Mouse (Mus musculus) cortical plate, adult 2 months (tissue): Measurements from ENCODE around the gene Zfp934. TPM values are rescaled to one million over a fixed set of nuclear protein-coding genes. Genes with fewer than 3 reads are reported as not detected.
"Not testable (repeated sequence)": the region's sequence is repeated elsewhere in the genome, so short reads cannot be mapped to it uniquely, and the experiment has no call there.

Experiments
- H3K27ac ChIP-seq: fragments of 200-500 bp; 2 replicates; pipeline ENCODE4 v1.5.1; 2012; ENCODE audit warnings: low read length, control low read depth, inconsistent platforms; ENCODE audit not compliant: insufficient read depth
- H3K4me1 ChIP-seq: fragments of 200-500 bp; 2 replicates; pipeline ENCODE4 v1.6.1; 2011; ENCODE audit warnings: low read length; ENCODE audit not compliant: control insufficient read depth, insufficient read depth
- H3K4me3 ChIP-seq: fragments of 200-500 bp; 2 replicates; pipeline ENCODE4 v1.5.1; 2011; ENCODE audit warnings: mild to moderate bottlenecking, low read length, control low read depth; ENCODE audit not compliant: insufficient read depth
- POLR2A ChIP-seq: fragments of 200-500 bp; IDR thresholded peaks from 2 replicates; pipeline ENCODE4 v1.6.1; 2011; ENCODE audit warnings: mild to moderate bottlenecking, low read length, control low read depth; ENCODE audit not compliant: insufficient read depth; ENCODE audit errors: extremely low read depth
- polyA plus RNA-seq: library from polyadenylated mRNA; depleted of rRNA; stranded (reverse); fragments of >200 nt; gene quantifications from 2 replicates; pipeline ENCODE4 v1.2.3, GENCODE M21; 2012; rRNA removed

The Zfp934 gene
- polyA plus RNA-seq, result 8.4 and 8.6 TPM in 2 replicates

DNA sequence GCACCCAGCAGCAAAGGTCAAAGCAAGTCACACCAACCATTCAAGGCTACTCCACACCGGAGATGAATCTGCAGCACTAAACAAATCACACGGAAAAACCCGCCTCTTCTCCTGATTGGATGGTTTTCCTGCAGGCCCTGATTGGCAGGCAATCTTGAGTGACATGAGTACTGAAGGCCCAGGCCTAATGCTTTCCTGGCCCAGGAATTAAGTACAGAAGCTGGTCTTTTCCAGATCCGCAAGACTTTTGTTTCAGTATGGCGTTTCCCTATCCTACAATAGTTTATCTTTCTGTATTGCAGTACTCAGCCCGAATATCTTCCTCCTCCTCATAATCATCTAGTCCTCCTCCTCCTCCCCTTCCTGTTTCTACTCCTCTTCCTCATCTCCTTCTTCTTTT, at the start of gene Zfp934:
Gene Zfp934 (minus strand): TSS at position 101 of the 400 bp plus-strand sequence.
- not testable (repeated sequence) for H3K4me1 ChIP-seq, H3K27ac ChIP-seq, H3K4me3 ChIP-seq

DNA sequence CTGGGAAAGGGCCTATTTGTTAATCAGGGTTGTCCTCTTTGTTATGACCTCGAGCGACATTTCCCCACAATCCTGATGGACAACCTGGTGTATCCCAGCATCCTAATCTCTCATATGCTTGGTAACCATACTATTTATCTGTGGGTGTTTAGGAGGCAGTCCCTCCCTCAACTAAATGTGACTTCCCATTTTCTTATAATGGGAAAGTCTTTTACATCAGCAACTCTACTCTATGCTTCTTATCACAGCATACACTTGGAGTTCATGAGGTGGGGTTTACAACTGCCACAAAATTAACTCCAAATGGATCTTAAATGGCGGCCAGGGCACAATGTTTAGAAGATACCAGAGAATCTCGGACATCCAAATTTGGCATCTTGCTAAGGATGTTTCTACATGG, 46.5 kb upstream of the Zfp934 start:
- H3K4me1 ChIP-seq, H3K27ac ChIP-seq, H3K4me3 ChIP-seq: not testable (repeated sequence)

DNA sequence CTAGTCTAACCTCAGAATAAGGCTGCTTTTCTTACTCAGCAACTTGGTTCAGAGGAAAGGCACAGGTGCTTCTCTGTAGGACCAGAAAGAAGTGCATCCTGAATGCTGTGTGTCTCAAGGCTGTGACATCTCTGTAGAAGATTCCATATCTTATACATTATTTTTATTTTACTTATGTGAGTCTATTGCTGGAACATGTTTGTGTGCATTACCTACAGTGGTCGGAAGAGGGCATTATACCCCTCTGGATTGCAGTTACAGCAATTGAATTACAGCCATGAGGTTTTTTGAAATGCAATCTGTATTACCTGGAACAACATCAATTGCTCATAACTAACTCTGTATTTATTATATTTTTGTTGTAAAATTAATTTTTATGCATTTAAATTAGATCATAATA, 9.3 kb downstream of the Zfp934 start:
- H3K27ac ChIP-seq, H3K4me1 ChIP-seq, H3K4me3 ChIP-seq: not testable (repeated sequence)

DNA sequence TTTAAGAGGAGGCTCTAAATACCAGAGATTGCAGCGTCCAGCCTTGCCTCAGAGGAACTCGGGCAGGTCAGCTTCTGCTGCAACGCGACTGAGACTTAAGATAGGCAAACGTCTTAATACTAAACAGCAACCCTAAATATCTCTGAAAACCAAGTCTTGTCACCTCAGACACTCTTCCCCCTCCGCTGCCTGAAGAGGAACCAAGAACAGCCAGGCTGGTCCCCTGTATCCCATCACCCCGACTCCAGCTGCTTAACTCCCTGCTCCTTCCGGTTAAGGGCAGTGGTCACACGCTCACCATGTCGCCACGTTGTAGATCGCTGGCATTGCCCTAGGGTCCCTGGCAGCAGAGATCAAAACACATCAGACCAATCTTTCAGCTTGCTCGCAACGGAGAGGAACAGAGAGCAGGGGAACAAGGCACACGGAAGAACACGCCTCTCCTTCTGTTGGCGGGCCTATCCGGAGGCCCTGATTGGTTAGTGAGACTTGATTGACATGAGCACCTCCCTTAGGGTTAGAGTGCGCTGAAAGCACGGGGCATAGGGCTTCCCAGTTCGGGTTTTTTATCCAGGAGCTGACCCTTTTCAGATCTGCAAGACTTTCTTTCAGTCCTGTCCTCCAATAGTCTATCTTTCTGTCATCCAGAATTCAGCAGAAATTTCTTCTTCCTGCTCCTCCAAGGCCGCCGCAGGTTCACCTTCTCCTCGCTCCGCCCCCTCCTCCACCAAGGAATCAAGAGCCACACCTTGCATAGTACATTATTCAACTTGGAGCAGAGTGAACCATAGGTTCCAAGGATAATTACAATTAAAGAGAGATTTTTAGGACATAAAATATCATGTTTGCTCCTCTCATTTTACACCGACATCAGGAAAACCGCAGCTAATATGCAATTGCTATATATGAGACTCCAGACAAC, 12.5 kb downstream of the Zfp934 start, which contains the start of gene Zfp935:
Gene Zfp935 (minus strand): TSS at position 323 of the 922 bp plus-strand sequence.
- peak within 1 kb of the TSS; percentile 47 for H3K4me3 ChIP-seq
- H3K4me1 ChIP-seq, H3K27ac ChIP-seq: not testable (repeated sequence)

DNA sequence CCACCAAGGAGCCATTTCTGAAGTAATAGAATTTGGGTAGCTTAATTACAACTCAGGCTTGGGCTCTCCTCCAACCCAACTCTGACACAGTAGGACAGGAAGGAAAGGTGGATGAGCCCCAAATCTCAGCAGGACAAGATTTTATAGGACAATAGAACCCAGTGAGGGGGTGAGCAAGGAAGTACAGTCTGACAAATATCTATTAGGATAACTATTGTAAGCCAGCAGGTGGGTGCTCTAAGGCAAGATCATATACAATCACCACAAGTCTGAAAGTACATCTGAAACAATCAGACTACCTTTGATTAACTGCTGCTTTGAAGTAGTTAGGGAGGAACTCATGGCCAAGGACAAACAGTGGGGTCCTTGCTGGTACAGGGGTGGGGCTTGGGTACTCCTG, 40.9 kb downstream of the Zfp934 start:
- H3K4me3 ChIP-seq, result not testable (repeated sequence)

DNA sequence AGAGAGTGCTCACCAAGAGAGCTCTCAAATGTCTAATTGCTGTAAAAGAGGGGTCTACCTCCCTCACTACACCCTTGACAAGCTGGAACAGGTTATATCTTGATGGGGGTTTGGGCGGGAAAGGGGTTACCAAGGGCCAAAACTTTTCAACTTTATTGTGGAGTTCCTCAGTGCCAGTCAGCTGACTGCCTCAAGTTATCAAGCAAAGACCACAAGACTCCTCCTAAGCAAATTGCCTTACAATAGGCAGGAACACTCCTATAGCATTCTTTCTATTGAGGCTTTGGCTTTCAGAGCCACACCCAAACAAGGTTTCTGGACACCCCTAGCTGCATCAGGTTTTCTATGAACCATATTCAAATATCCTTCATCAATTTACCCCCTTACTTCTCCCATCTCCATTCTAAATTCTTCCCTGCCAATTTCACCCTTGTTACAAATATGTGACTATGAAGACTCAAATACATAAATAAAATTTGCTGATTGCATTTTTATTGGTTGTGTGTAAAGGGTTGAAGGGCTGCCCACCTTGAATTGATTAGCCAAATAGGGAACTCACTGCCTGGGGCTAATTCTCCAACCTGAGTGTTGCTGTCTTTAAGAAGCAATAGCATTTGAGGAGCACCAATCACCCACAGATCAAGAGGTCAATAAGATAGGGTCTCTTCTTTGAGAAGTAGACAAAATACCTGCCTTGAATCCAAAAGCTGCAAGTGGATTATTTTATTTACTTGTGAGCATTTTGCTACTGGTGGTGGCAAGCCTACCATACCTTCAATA, 60.2 kb downstream of the Zfp934 start:
- not testable (repeated sequence) for H3K27ac ChIP-seq, H3K4me3 ChIP-seq, H3K4me1 ChIP-seq

More for the DNA sequence above, 40.9 kb downstream of the Zfp934 start:
- not testable (repeated sequence) for H3K4me1 ChIP-seq, H3K27ac ChIP-seq

DNA sequence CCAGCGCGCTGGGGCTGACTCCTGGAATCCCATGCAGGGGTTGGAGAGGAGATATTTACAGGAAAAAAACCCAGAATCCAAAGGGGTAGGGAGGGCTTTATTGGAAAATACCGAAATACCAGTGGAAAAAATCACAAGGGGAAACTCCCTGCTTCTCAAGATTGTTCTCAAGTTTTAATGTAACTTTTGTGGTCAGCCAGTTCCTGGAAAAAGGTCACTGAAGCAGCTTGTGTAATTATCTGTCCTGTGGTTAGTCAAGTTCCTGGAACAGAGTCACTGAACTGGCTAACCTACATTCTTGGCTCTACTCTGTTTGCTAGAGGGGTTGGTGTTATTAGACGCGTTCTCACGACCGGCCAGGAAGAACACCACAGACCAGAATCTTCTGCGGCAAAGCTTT, 98.3 kb downstream of the Zfp934 start:
- not testable (repeated sequence) for H3K4me3 ChIP-seq, H3K4me1 ChIP-seq, H3K27ac ChIP-seq

DNA sequence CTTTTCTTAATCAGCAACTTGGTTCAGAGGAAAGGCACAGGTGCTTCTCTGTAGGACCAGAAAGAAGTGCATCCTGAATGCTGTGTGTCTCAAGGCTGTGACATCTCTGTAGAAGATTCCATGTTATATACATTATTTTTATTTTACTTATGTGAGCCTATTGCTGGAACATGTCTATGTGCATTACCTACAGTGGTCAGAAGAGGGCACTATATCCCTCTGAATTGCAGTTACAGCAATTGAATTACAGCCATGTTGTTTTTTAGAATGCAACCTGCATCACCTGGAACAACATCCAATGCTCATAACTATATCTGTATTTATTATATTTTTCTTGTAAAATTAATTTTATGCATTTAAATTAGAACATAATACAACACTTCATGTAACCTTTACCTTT, 101.1 kb downstream of the Zfp934 start:
- not testable (repeated sequence) for H3K4me1 ChIP-seq, H3K27ac ChIP-seq, H3K4me3 ChIP-seq

DNA sequence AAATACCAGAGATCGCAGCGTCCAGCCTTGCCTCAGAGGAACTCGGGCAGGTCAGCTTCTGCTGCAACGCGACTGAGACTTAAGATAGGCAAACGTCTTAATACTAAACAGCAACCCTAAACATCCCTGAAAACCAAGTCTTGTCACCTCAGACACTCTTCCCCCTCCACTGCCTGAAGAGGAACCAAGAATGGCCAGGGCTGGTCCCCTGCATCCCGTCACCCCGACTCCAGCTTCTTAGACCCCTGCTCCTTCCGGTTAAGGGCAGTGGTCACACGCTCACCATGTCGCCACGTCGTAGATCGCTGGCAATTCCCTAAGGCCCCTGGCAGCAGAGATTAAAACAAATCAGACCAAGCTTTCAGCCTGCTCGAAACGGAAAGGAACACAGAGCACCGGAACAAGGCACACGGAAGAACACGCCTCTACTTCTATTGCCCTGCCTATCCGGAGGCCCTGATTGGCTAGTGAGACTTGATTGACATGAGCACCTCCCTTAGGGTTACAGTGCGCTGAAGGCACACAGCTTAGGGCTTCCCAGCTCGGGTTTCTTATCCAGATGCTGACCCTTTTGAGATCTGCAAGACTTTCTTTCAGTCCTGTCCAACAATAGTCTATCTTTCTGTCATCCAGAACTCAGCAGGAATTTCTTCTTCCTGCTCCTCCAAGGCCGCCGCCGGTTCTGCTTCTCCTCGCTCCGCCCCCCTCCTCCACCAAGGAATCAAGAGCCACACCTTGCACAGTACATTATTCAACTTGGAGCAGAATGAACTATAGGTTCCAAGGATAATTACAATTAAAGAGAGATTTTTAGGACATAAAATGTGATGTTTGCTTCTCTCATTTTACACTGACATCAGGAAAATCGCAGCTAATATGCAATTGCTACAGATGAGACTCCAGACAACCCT, 104.3 kb downstream of the Zfp934 start, which contains the start of gene Gm49359:
Gene Gm49359 (minus strand): TSS at position 409 of the 911 bp plus-strand sequence.
- peak within 1 kb of the TSS; percentile 96 for H3K4me3 ChIP-seq
- peak; percentile 59 for TF ChIP-seq POLR2A
- H3K4me1 ChIP-seq, result not testable (repeated sequence)
- peak within 1 kb of the TSS; percentile 73 for H3K27ac ChIP-seq

Other genes with a start within 250 kb of the Zfp934 start
- 1.3 and 1.4 TPM in 2 replicates for gene Gm3604, start 188.0 kb downstream of the Zfp934 start, polyA plus RNA-seq
- 5.3 and 5.4 TPM in 2 replicates for gene Gm49359, start 104.4 kb downstream of the Zfp934 start, polyA plus RNA-seq
- not detected in 2 replicates for gene Zfp935, start 12.7 kb downstream of the Zfp934 start, polyA plus RNA-seq
- 4.1 and 4.7 TPM in 2 replicates for gene 6720489N17Rik, start 53.0 kb upstream of the Zfp934 start, polyA plus RNA-seq
- 11.0 and 11.9 TPM in 2 replicates for gene Platr25, start 189.5 kb upstream of the Zfp934 start, polyA plus RNA-seq
- 2.9 and 3.4 TPM in 2 replicates for gene Gm5141, start 214.6 kb upstream of the Zfp934 start, polyA plus RNA-seq